Mouse (Mus musculus): Measurements from ENCODE around the gene Col24a1.

- TF ChIP-seq POLR2A (IDR thresholded peaks at IDR 0.05; ENCODE audit: low read depth, low read length): no peak
- TF ChIP-seq CTCF (IDR thresholded peaks at IDR 0.05; ENCODE audit: extremely low read depth, insufficient read length, insufficient replicate concordance, low read depth, low read length): no peak
Measured at GRCm38 (mm10) chr3:145554388-145554787, 262.1 kb downstream of the Col24a1 start.

All from small intestine, adult 2 months (tissue).